8 mouse cellular contexts compared by ENCODE assay signal in the genomic region with DNA sequence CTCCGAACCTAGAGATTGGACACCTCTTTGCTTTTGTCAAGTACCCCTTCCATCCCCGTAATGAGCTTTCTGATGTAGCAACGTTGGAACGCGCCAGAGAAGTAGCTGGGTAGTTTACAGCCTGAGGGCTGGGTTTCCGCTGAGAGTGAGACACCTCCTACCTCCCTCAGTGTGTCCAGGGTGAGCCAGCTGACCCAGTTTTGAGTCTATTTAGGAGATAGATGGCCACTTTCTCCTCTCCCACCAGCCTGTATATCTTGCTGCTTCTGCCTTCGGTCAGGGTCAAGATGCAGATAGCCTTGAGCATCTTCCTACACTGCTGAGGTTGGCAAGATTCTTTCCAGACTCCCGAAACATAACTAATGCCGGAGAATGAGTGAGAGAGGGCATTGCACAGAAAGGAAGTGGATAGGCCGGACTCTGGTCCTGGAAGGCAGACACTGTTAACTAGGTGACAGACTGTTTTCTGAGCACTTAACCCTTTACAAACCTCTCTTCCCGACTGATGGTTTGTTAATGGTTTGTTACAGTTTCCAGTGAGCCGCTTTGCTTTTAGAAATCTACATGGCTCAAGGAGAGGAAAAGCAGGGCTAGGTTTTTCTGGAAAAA.
DNase-seq lines count a peak whose midpoint lies in the region; ATAC-seq lines count a peak whose summit lies in the region.

No protein-coding gene starts in this region.

- peaks cover 59% of the 10 kb centered on the region for H3K4me1 ChIP-seq in megakaryocyte, embryonic 14.5 days
- peaks cover 26% of the 10 kb centered on the region for H3K4me1 ChIP-seq in kidney, embryonic 15.5 days
- 0 out of 2 replicates have a peak, but pooled peaks cover 7% of the 10 kb centered on the region for H3K4me1 ChIP-seq in stomach, embryonic 15.5 days
- H3K4me1 ChIP-seq in hindbrain, embryonic 10.5 days (replicated peaks) = peaks cover 38% of the 10 kb centered on the region

- ATAC-seq in megakaryocyte, adult 5-6 weeks (ENCODE audit: poor library complexity, severe bottlenecking) = no peak
- ATAC-seq in kidney, embryonic 15.5 days (replicated peaks; ENCODE audit: low FRiP score) = no peak; the same call in 1 of the 2 replicates
- ATAC-seq in stomach, embryonic 15.5 days (ENCODE audit: insufficient read depth, low FRiP score, low read depth) = no peak

- H3K27me3 ChIP-seq in megakaryocyte, embryonic 14.5 days (replicated peaks) = no peaks in the 10 kb centered on the region
- no peaks in the 10 kb centered on the region for H3K27me3 ChIP-seq in kidney, embryonic 15.5 days
- no peaks in the 10 kb centered on the region for H3K27me3 ChIP-seq in stomach, embryonic 15.5 days (replicated peaks)
- H3K27me3 ChIP-seq in hindbrain, embryonic 10.5 days (ENCODE audit: insufficient read depth, poor library complexity, severe bottlenecking) = no peaks in the 10 kb centered on the region

- peak; percentile 40 to 80 for DNase-seq in adrenal gland, adult (ENCODE audit: inconsistent age in 2 of 2, low spot score in 1 of 2)
- DNase-seq in adrenal gland, adult 8-10 months = no peak
- DNase-seq in hindbrain, embryonic 10.5 days (ENCODE audit: low spot score) = no peak
- DNase-seq in T-cell, adult 2 months (ENCODE audit: low spot score) = no peak

- peak overlapping the region; percentile 10 for H3K4me3 ChIP-seq in megakaryocyte, embryonic 14.5 days (replicated peaks)
- H3K4me3 ChIP-seq in kidney, embryonic 15.5 days (replicated peaks) = no peak overlapping the region
- H3K4me3 ChIP-seq in stomach, embryonic 15.5 days (replicated peaks) = no peak overlapping the region
- no peak overlapping the region for H3K4me3 ChIP-seq in hindbrain, embryonic 10.5 days

- H3K4me2 ChIP-seq in kidney, embryonic 15.5 days = 0 out of 2 replicates have a peak overlapping the region, but pooled peaks have one; percentile 3
- no peak overlapping the region for H3K4me2 ChIP-seq in stomach, embryonic 15.5 days

- peak overlapping the region; percentile 48; the same call in 1 of the 2 replicates for H3K27ac ChIP-seq in kidney, embryonic 15.5 days
- H3K27ac ChIP-seq in stomach, embryonic 15.5 days = peak overlapping the region; percentile 17; the same call in 1 of the 2 replicates
- no peak overlapping the region for H3K27ac ChIP-seq in hindbrain, embryonic 10.5 days

- no peaks in the 10 kb centered on the region for H3K36me3 ChIP-seq in megakaryocyte, embryonic 14.5 days (replicated peaks; ENCODE audit: low read length)
- H3K36me3 ChIP-seq in kidney, embryonic 15.5 days = no peaks in the 10 kb centered on the region
- no peaks in the 10 kb centered on the region for H3K36me3 ChIP-seq in stomach, embryonic 15.5 days
- H3K36me3 ChIP-seq in hindbrain, embryonic 10.5 days = no peaks in the 10 kb centered on the region

- no peak overlapping the region for H3K9ac ChIP-seq in kidney, embryonic 15.5 days
- no peak overlapping the region for H3K9ac ChIP-seq in stomach, embryonic 15.5 days

- WGBS in kidney, embryonic 15.5 days = 24% methylated on average over 12 of the region's 12 CpGs
- WGBS in stomach, embryonic 15.5 days = 46% methylated on average over 12 of the region's 12 CpGs
- WGBS in hindbrain, embryonic 10.5 days = 71% methylated on average over 12 of the region's 12 CpGs

- no peaks in the 10 kb centered on the region; the same call in 1 of the 2 replicates for H3K9me3 ChIP-seq in megakaryocyte, embryonic 14.5 days
- no peaks in the 10 kb centered on the region for H3K9me3 ChIP-seq in kidney, embryonic 15.5 days (replicated peaks)
- no peaks in the 10 kb centered on the region for H3K9me3 ChIP-seq in stomach, embryonic 15.5 days
- no peaks in the 10 kb centered on the region for H3K9me3 ChIP-seq in hindbrain, embryonic 10.5 days

Comparison
In these comparisons a context has a peak if more than half of its experiments do, and no peak if none do; other contexts are left out.
1. DNase-seq: peak in adrenal gland, adult (2 of 2); none in adrenal gland, adult 8-10 months (single experiment), hindbrain, embryonic 10.5 days (single experiment) and T-cell, adult 2 months (single experiment).